Mouse (Mus musculus): ENCODE measurements at regions not wholly inside any gene's neighbourhood (a gene's known extent, or its start where the extent isn't known, plus 50 kb on each side); places are given as distances from the start of the nearest gene placed in this dataset.

- no peak for DNase-seq (ENCODE audit: low spot score in 2 of 2)
Measured at GRCm38 (mm10) chr1:73799246-73799645, 325.0 kb downstream of the Tns1 start.

GRCm38 (mm10) chr1:73797858-73798257 lies 326.4 kb downstream of the Tns1 start:
- DNase-seq (ENCODE audit: low spot score in 2 of 2), result no peak

- no peak for DNase-seq (ENCODE audit: low spot score in 2 of 2)
Measured at GRCm38 (mm10) chr1:73797413-73797812, 326.8 kb downstream of the Tns1 start.

GRCm38 (mm10) chr1:73793871-73794270 lies 330.4 kb downstream of the Tns1 start:
- no peak for DNase-seq (ENCODE audit: low spot score in 2 of 2)

- DNase-seq (ENCODE audit: low spot score in 2 of 2), result no peak
Measured at GRCm38 (mm10) chr1:73793256-73793655, 331.0 kb downstream of the Tns1 start.

- no peak for DNase-seq (ENCODE audit: low spot score in 2 of 2)
Measured at GRCm38 (mm10) chr1:73792311-73792710, 331.9 kb downstream of the Tns1 start.

GRCm38 (mm10) chr1:73787666-73788065 lies 336.6 kb downstream of the Tns1 start:
- DNase-seq (ENCODE audit: low spot score in 2 of 2), result no peak

- DNase-seq (ENCODE audit: low spot score in 2 of 2), result no peak
Measured at GRCm38 (mm10) chr1:73787224-73787623, 337.0 kb downstream of the Tns1 start.

GRCm38 (mm10) chr1:73783303-73783702 lies 340.9 kb downstream of the Tns1 start:
- DNase-seq (ENCODE audit: low spot score in 2 of 2), result no peak

- no peak for DNase-seq (ENCODE audit: low spot score in 2 of 2)
Measured at GRCm38 (mm10) chr1:73782871-73783270, 341.4 kb downstream of the Tns1 start.

GRCm38 (mm10) chr1:73771773-73772172 lies 352.5 kb downstream of the Tns1 start:
- no peak for DNase-seq (ENCODE audit: low spot score in 2 of 2)

GRCm38 (mm10) chr1:73770631-73771030 lies 353.6 kb downstream of the Tns1 start:
- no peak for DNase-seq (ENCODE audit: low spot score in 2 of 2)

GRCm38 (mm10) chr1:73764611-73765333 lies 359.5 kb downstream of the Tns1 start:
- DNase-seq (ENCODE audit: low spot score in 2 of 2), result no peak

GRCm38 (mm10) chr1:73758110-73759061 lies 365.9 kb downstream of the Tns1 start:
- peak; percentile 4 to 11 for DNase-seq (ENCODE audit: low spot score in 2 of 2)

GRCm38 (mm10) chr1:73755791-73756190 lies 368.5 kb downstream of the Tns1 start:
- DNase-seq (ENCODE audit: low spot score in 2 of 2), result no peak

- no peak for DNase-seq (ENCODE audit: low spot score in 2 of 2)
Measured at GRCm38 (mm10) chr1:73754928-73755327, 369.3 kb downstream of the Tns1 start.

GRCm38 (mm10) chr1:73753157-73753556 lies 371.1 kb downstream of the Tns1 start:
- DNase-seq (ENCODE audit: low spot score in 2 of 2), result no peak

GRCm38 (mm10) chr1:73748702-73749101 lies 375.5 kb downstream of the Tns1 start:
- DNase-seq (ENCODE audit: low spot score in 2 of 2), result no peak

GRCm38 (mm10) chr1:73744555-73745234 lies 379.6 kb downstream of the Tns1 start:
- DNase-seq (ENCODE audit: low spot score in 2 of 2), result no peak

- DNase-seq (ENCODE audit: low spot score in 2 of 2), result no peak
Measured at GRCm38 (mm10) chr1:73743737-73744554, 380.3 kb downstream of the Tns1 start.

GRCm38 (mm10) chr1:73737083-73737482 lies 387.2 kb downstream of the Tns1 start:
- DNase-seq (ENCODE audit: low spot score in 2 of 2), result no peak

Data from gastrocnemius, adult 8-10 months (tissue).